Mouse (Mus musculus): ENCODE measurements around the gene Ttc12. TPM values are rescaled to one million over a fixed set of nuclear protein-coding genes. Genes with fewer than 3 reads are reported as not detected.

Gene Ttc12
- polyA plus RNA-seq, 1 experiment = 0.04 TPM

GRCm38 (mm10) chr9:49472126-49472525 lies 13.9 kb downstream of the Ttc12 start:
- Histone ChIP-seq H3K9me3 (no peaks in the 10 kb centered on the region), H3K4me1 (no peaks in the 10 kb centered on the region), H3K27me3 (replicated peaks) (no peaks in the 10 kb centered on the region), H3K36me3 (replicated peaks; ENCODE audit: low read length) (no peaks in the 10 kb centered on the region), H3K4me3 (replicated peaks) (no peak overlapping the region)
- TF ChIP-seq FLI1 (IDR thresholded peaks at IDR 0.05; ENCODE audit: low read length) = no peak
- TF ChIP-seq GATA1 (IDR thresholded peaks at IDR 0.05; ENCODE audit: borderline replicate concordance, low read length) = no peak

- Histone ChIP-seq H3K4me3 (replicated peaks) (no peak overlapping the region), H3K27me3 (replicated peaks) (no peaks in the 10 kb centered on the region), H3K36me3 (replicated peaks; ENCODE audit: low read length) (no peaks in the 10 kb centered on the region), H3K4me1 (no peaks in the 10 kb centered on the region), H3K9me3 (no peaks in the 10 kb centered on the region)
- no peak for TF ChIP-seq GATA1 (IDR thresholded peaks at IDR 0.05; ENCODE audit: borderline replicate concordance, low read length)
Measured at GRCm38 (mm10) chr9:49470946-49471345, 15.1 kb downstream of the Ttc12 start.

GRCm38 (mm10) chr9:49470006-49470405 lies 16.0 kb downstream of the Ttc12 start:
- Histone ChIP-seq H3K27me3 (replicated peaks) (no peaks in the 10 kb centered on the region), H3K36me3 (replicated peaks; ENCODE audit: low read length) (no peaks in the 10 kb centered on the region), H3K9me3 (no peaks in the 10 kb centered on the region), H3K4me3 (replicated peaks) (no peak overlapping the region), H3K4me1 (no peaks in the 10 kb centered on the region)
- no peak for TF ChIP-seq FLI1 (IDR thresholded peaks at IDR 0.05; ENCODE audit: low read length)
- TF ChIP-seq GATA1 (IDR thresholded peaks at IDR 0.05; ENCODE audit: borderline replicate concordance, low read length) = no peak

GRCm38 (mm10) chr9:49456136-49456535 lies 29.9 kb downstream of the Ttc12 start:
- H3K4me3 ChIP-seq (replicated peaks) = no peak overlapping the region
- no peaks in the 10 kb centered on the region for H3K27me3 ChIP-seq (replicated peaks)
- no peaks in the 10 kb centered on the region for H3K4me1 ChIP-seq
- no peaks in the 10 kb centered on the region for H3K36me3 ChIP-seq (replicated peaks; ENCODE audit: low read length)
- peaks cover 17% of the 10 kb centered on the region for H3K9me3 ChIP-seq
- TF ChIP-seq FLI1 (IDR thresholded peaks at IDR 0.05; ENCODE audit: low read length) (no peak), GATA1 (IDR thresholded peaks at IDR 0.05; ENCODE audit: borderline replicate concordance, low read length) (no peak)

- TF ChIP-seq GATA1 (IDR thresholded peaks at IDR 0.05; ENCODE audit: borderline replicate concordance, low read length) = no peak
- no peak for TF ChIP-seq FLI1 (IDR thresholded peaks at IDR 0.05; ENCODE audit: low read length)
- Histone ChIP-seq H3K36me3 (replicated peaks; ENCODE audit: low read length) (no peaks in the 10 kb centered on the region), H3K4me1 (no peaks in the 10 kb centered on the region), H3K4me3 (replicated peaks) (no peak overlapping the region), H3K27me3 (replicated peaks) (no peaks in the 10 kb centered on the region), H3K9me3 (peaks cover 17% of the 10 kb centered on the region)
Measured at GRCm38 (mm10) chr9:49452396-49452795, 33.6 kb downstream of the Ttc12 start.

- Histone ChIP-seq H3K9me3 (peaks cover 17% of the 10 kb centered on the region), H3K36me3 (replicated peaks; ENCODE audit: low read length) (no peaks in the 10 kb centered on the region), H3K4me1 (no peaks in the 10 kb centered on the region), H3K27me3 (replicated peaks) (no peaks in the 10 kb centered on the region), H3K4me3 (replicated peaks) (no peak overlapping the region)
- no peak for TF ChIP-seq FLI1 (IDR thresholded peaks at IDR 0.05; ENCODE audit: low read length)
- no peak for TF ChIP-seq GATA1 (IDR thresholded peaks at IDR 0.05; ENCODE audit: borderline replicate concordance, low read length)
Measured at GRCm38 (mm10) chr9:49450491-49450890, 35.5 kb downstream of the Ttc12 start.

- no peaks in the 10 kb centered on the region for H3K4me1 ChIP-seq
- no peaks in the 10 kb centered on the region for H3K36me3 ChIP-seq (replicated peaks; ENCODE audit: low read length)
- H3K27me3 ChIP-seq (replicated peaks) = no peaks in the 10 kb centered on the region
- TF ChIP-seq FLI1 (IDR thresholded peaks at IDR 0.05; ENCODE audit: low read length) = no peak
- TF ChIP-seq GATA1 (IDR thresholded peaks at IDR 0.05; ENCODE audit: borderline replicate concordance, low read length) = no peak
- no peak overlapping the region for H3K4me3 ChIP-seq (replicated peaks)
- peaks cover 5% of the 10 kb centered on the region; the same call in 1 of the 2 replicates for H3K9me3 ChIP-seq
Measured at GRCm38 (mm10) chr9:49442621-49443020, 43.4 kb downstream of the Ttc12 start.

GRCm38 (mm10) chr9:49427478-49427877 lies 58.5 kb downstream of the Ttc12 start:
- Histone ChIP-seq H3K27me3 (replicated peaks) (no peaks in the 10 kb centered on the region), H3K4me1 (no peaks in the 10 kb centered on the region), H3K9me3 (no peaks in the 10 kb centered on the region; the same call in 1 of the 2 replicates), H3K36me3 (replicated peaks; ENCODE audit: low read length) (no peaks in the 10 kb centered on the region), H3K4me3 (replicated peaks) (no peak overlapping the region)
- no peak for TF ChIP-seq FLI1 (IDR thresholded peaks at IDR 0.05; ENCODE audit: low read length)
- no peak for TF ChIP-seq GATA1 (IDR thresholded peaks at IDR 0.05; ENCODE audit: borderline replicate concordance, low read length)

GRCm38 (mm10) chr9:49426921-49427320 lies 59.1 kb downstream of the Ttc12 start, which contains the start of gene Ankk1:
TSS of gene Ankk1 (minus strand) at chr9:49427021.
- no peak for TF ChIP-seq GATA1 (IDR thresholded peaks at IDR 0.05; ENCODE audit: borderline replicate concordance, low read length)
- TF ChIP-seq FLI1 (IDR thresholded peaks at IDR 0.05; ENCODE audit: low read length) = no peak
- no peaks in the 10 kb centered on the region for H3K36me3 ChIP-seq (replicated peaks; ENCODE audit: low read length)
- no peaks in the 10 kb centered on the region for H3K4me1 ChIP-seq
- no peak within 1 kb of the TSS for H3K4me3 ChIP-seq (replicated peaks)
- H3K27me3 ChIP-seq (replicated peaks) = no peaks in the 10 kb centered on the region
- H3K9me3 ChIP-seq = no peaks in the 10 kb centered on the region; the same call in 1 of the 2 replicates

- Histone ChIP-seq H3K4me3 (replicated peaks) (no peak overlapping the region), H3K4me1 (no peaks in the 10 kb centered on the region), H3K27me3 (replicated peaks) (no peaks in the 10 kb centered on the region), H3K9me3 (0 out of 2 replicates have a peak, but pooled peaks cover 4% of the 10 kb centered on the region), H3K36me3 (replicated peaks; ENCODE audit: low read length) (no peaks in the 10 kb centered on the region)
- TF ChIP-seq FLI1 (IDR thresholded peaks at IDR 0.05; ENCODE audit: low read length) (no peak), GATA1 (IDR thresholded peaks at IDR 0.05; ENCODE audit: borderline replicate concordance, low read length) (no peak)
Measured at GRCm38 (mm10) chr9:49425585-49425984, 60.4 kb downstream of the Ttc12 start.

GRCm38 (mm10) chr9:49423866-49424265 lies 62.2 kb downstream of the Ttc12 start:
- Histone ChIP-seq H3K9me3 (0 out of 2 replicates have a peak, but pooled peaks cover 4% of the 10 kb centered on the region), H3K27me3 (replicated peaks) (no peaks in the 10 kb centered on the region), H3K4me3 (replicated peaks) (no peak overlapping the region), H3K4me1 (no peaks in the 10 kb centered on the region), H3K36me3 (replicated peaks; ENCODE audit: low read length) (no peaks in the 10 kb centered on the region)
- TF ChIP-seq FLI1 (IDR thresholded peaks at IDR 0.05; ENCODE audit: low read length) (no peak), GATA1 (IDR thresholded peaks at IDR 0.05; ENCODE audit: borderline replicate concordance, low read length) (no peak)
